Mouse (Mus musculus): Measurements from ENCODE around the gene Igfbp3. TPM values are rescaled to one million over a fixed set of nuclear protein-coding genes. Genes with fewer than 3 reads are reported as not detected.

Gene Igfbp3
- polyA plus RNA-seq, 1 experiment from 2014 or later = 24.0 TPM

DNA sequence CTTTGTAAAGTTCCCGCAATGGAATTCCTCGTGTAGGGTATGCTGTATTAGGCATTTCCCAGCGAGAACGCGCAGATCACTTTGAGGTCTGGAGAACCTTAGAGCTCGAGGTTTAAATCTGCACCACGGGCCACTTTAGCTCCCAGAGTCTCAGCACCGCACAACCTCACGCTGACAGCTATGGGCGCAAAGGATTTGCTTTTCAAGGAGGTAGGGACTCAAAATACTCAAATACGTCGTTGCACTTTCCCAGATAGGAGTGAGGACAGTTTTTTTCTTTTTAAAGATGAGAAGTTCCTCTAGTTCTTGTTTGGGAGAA is 578 bp upstream of the Igfbp3 start:
- Histone ChIP-seq H3K4me3 (ENCODE audit: low read length) (peak overlapping the region; percentile 64), H3K27ac (ENCODE audit: low read length) (no peak overlapping the region)

DNA sequence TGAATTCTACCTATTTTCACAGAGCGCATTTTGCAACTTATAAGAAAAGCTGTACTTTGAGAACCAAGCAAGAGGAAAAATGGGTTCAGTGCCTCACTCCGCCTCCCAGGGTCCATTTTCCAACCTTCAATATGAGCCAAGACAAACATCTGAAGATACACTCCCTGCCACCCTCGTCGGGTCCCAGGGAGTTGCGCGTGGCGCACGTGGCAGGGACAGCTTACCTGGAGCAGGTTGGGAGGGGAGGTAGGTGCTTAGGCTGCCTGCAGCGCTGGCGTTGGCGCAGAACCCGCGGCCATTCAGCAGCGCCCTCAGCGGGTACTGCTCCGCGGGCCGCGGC is 592 bp downstream of the Igfbp3 start:
- H3K4me3 ChIP-seq (ENCODE audit: low read length) = peak overlapping the region; percentile 64
- no peaks in the 10 kb centered on the region for H3K36me3 ChIP-seq (ENCODE audit: control insufficient read depth, insufficient read depth, low read length)
- peak overlapping the region; percentile 91 for H3K4me2 ChIP-seq (ENCODE audit: low read depth, low read length)
- 2% methylated on average over 19 of the region's 19 CpGs for WGBS
- H3K9me3 ChIP-seq (ENCODE audit: control insufficient read depth, low read length) = no peaks in the 10 kb centered on the region
- H3K27ac ChIP-seq (ENCODE audit: low read length) = no peak overlapping the region
- H3K27me3 ChIP-seq (replicated peaks; ENCODE audit: control insufficient read depth, insufficient read depth, low read length) = peaks cover 34% of the 10 kb centered on the region
- H3K9ac ChIP-seq (ENCODE audit: low read depth, low read length) = peak overlapping the region; percentile 64
- peaks cover 11% of the 10 kb centered on the region for H3K4me1 ChIP-seq (ENCODE audit: control insufficient read depth, insufficient read depth, low read length)
- ATAC-seq = no peak

More for the DNA sequence above, 578 bp upstream of the Igfbp3 start:
- no peak for ATAC-seq
- Histone ChIP-seq H3K9ac (ENCODE audit: low read depth, low read length) (no peak overlapping the region), H3K27me3 (replicated peaks; ENCODE audit: control insufficient read depth, insufficient read depth, low read length) (peaks cover 34% of the 10 kb centered on the region), H3K36me3 (ENCODE audit: control insufficient read depth, insufficient read depth, low read length) (no peaks in the 10 kb centered on the region), H3K9me3 (ENCODE audit: control insufficient read depth, low read length) (no peaks in the 10 kb centered on the region), H3K4me1 (ENCODE audit: control insufficient read depth, insufficient read depth, low read length) (peaks cover 11% of the 10 kb centered on the region), H3K4me2 (ENCODE audit: low read depth, low read length) (peak overlapping the region; percentile 91)
- WGBS = 2% methylated on average over 12 of the region's 12 CpGs

DNA sequence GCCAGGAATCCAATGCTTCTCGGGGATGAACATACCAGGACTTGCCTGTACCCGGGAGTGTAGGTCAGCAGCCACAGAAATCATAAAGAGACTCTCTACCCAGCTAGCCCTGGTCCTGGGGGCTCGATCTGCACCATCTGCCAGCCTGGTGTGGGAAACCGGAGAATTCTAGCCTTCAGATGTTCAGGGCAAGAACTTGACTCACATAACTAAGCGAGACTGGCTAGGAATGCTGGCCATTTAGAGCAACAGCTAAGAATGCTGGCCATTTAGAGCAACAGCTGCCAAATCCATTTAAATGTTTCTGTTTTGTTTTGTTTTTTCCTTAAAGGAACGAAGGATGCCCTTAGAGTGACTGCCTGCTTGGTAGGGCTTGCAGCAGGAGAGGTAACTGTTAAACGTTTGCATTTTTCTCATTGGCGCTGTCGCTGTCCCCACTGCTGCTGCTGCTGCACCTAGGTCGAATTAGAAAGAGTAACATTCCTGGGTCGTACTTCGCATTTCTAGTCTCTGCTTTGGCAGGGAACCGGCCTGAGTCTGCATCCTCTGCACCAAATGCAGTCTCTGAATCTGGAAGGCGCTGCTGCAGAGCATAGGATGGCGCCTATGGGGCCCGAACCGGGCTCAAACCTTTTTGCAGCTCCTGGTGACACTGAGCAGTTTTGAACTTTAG is 1.5 kb downstream of the Igfbp3 start:
- Histone ChIP-seq H3K27ac (ENCODE audit: low read length) (no peak overlapping the region), H3K27me3 (replicated peaks; ENCODE audit: control insufficient read depth, insufficient read depth, low read length) (peaks cover 34% of the 10 kb centered on the region), H3K9me3 (ENCODE audit: control insufficient read depth, low read length) (no peaks in the 10 kb centered on the region), H3K4me1 (ENCODE audit: control insufficient read depth, insufficient read depth, low read length) (peaks cover 11% of the 10 kb centered on the region), H3K4me2 (ENCODE audit: low read depth, low read length) (peak overlapping the region; percentile 91), H3K9ac (ENCODE audit: low read depth, low read length) (peak overlapping the region; percentile 64; the same call in 1 of the 2 replicates), H3K4me3 (ENCODE audit: low read length) (peak overlapping the region; percentile 64), H3K36me3 (ENCODE audit: control insufficient read depth, insufficient read depth, low read length) (no peaks in the 10 kb centered on the region)
- no peak for ATAC-seq
- WGBS = 17% methylated on average over 17 of the region's 17 CpGs

DNA sequence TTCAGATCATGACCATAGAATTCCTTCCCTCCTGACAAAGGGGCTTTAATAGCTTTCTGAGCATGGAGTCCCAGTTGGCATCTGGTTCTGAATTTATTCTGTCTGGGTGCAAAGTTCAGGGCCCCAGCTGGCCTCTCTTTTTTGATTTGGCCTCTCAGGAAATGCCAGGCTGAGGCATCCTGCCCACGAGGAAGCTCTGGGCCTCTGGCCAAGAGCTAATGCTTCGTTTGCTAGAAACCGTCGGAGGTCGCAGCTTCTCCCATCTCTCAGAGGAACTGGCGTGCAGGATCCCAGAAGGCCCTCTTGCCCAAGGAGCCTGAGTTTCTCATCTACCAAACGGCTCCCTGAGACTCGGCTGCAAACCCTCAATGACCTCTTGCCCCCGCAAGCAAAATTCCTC is 2.5 kb downstream of the Igfbp3 start:
- ATAC-seq = no peak
- no peak overlapping the region for H3K27ac ChIP-seq (ENCODE audit: low read length)
- peaks cover 34% of the 10 kb centered on the region for H3K27me3 ChIP-seq (replicated peaks; ENCODE audit: control insufficient read depth, insufficient read depth, low read length)
- no peak overlapping the region for H3K4me2 ChIP-seq (ENCODE audit: low read depth, low read length)
- peaks cover 11% of the 10 kb centered on the region for H3K4me1 ChIP-seq (ENCODE audit: control insufficient read depth, insufficient read depth, low read length)
- 17% methylated on average over 9 of the region's 9 CpGs for WGBS
- no peaks in the 10 kb centered on the region for H3K9me3 ChIP-seq (ENCODE audit: control insufficient read depth, low read length)
- no peak overlapping the region for H3K9ac ChIP-seq (ENCODE audit: low read depth, low read length)
- H3K36me3 ChIP-seq (ENCODE audit: control insufficient read depth, insufficient read depth, low read length) = no peaks in the 10 kb centered on the region
- peak overlapping the region; percentile 5; the same call in 1 of the 2 replicates for H3K4me3 ChIP-seq (ENCODE audit: low read length)

DNA sequence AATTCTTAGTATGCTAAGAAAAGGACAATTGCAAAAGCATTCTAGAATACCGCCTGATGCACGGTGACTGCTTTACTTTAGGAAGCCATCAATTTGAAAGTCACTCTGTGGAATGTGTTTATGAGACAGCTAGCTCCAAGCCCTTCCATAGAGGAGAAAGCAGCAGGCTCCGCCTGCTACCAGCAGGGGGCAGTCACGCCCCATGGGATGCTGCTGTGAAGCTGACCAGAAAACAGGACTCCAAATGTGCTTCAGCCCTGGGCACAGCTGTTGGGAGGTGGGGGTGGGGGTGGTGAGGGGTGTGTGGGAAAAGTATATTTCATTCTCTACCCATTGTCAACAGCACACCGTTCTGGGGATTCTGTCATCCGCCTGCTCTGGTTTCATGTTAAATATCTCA is 3.4 kb downstream of the Igfbp3 start:
- peaks cover 34% of the 10 kb centered on the region for H3K27me3 ChIP-seq (replicated peaks; ENCODE audit: control insufficient read depth, insufficient read depth, low read length)
- H3K4me3 ChIP-seq (ENCODE audit: low read length) = no peak overlapping the region
- H3K9me3 ChIP-seq (ENCODE audit: control insufficient read depth, low read length) = no peaks in the 10 kb centered on the region
- peak; percentile 51; the same call in 1 of the 2 replicates for ATAC-seq
- H3K36me3 ChIP-seq (ENCODE audit: control insufficient read depth, insufficient read depth, low read length) = no peaks in the 10 kb centered on the region
- no peak overlapping the region for H3K9ac ChIP-seq (ENCODE audit: low read depth, low read length)
- 9% methylated on average over 6 of the region's 6 CpGs for WGBS
- H3K4me2 ChIP-seq (ENCODE audit: low read depth, low read length) = no peak overlapping the region
- H3K4me1 ChIP-seq (ENCODE audit: control insufficient read depth, insufficient read depth, low read length) = peaks cover 11% of the 10 kb centered on the region
- no peak overlapping the region for H3K27ac ChIP-seq (ENCODE audit: low read length)

DNA sequence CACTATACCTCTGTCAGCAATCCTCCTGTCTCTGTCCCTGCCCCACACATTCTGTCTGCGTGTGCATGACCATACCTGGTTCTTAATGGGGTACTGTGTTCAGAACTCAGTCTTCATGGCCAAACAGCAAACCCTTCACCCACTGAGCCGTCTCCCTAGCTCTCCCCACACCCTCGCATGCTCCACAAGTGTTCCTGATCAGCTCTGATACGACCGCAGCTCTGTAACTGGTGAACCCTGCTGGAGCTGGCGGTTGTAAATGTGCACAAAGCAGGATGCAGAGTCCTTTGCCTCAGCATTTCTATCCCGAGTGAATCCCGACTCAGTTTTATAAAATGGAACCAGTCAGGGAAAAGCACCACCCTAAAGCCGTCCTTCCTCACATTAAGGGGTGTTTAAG is 9.9 kb downstream of the Igfbp3 start:
- H3K36me3 ChIP-seq (ENCODE audit: control insufficient read depth, insufficient read depth, low read length) = no peaks in the 10 kb centered on the region
- no peak overlapping the region for H3K4me3 ChIP-seq (ENCODE audit: low read length)
- 91% methylated on average over 9 of the region's 9 CpGs for WGBS
- ATAC-seq = no peak
- no peak overlapping the region for H3K27ac ChIP-seq (ENCODE audit: low read length)
- H3K4me1 ChIP-seq (ENCODE audit: control insufficient read depth, insufficient read depth, low read length) = no peaks in the 10 kb centered on the region
- no peaks in the 10 kb centered on the region for H3K9me3 ChIP-seq (ENCODE audit: control insufficient read depth, low read length)
- H3K4me2 ChIP-seq (ENCODE audit: low read depth, low read length) = no peak overlapping the region
- H3K27me3 ChIP-seq (replicated peaks; ENCODE audit: control insufficient read depth, insufficient read depth, low read length) = no peaks in the 10 kb centered on the region
- H3K9ac ChIP-seq (ENCODE audit: low read depth, low read length) = no peak overlapping the region

DNA sequence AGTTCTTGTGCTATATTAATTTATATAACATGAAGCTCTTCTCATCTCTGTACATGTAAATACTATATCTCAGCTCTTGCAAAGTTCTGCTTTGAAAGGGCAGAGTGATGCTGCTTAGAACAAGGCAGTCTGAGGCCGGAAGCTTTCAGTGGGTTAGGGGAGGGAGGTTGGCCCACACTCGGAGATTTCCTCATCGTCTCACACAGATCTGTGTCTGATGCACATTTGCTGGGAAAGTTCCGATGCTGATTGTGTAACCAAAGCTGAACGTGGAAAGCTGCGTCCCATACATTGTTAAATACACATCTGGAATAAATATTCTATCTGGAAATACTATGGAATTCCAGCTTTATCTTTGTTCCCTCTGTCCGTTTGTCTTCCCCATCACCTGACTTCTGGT is 11.5 kb downstream of the Igfbp3 start:
- Histone ChIP-seq H3K4me2 (ENCODE audit: low read depth, low read length) (no peak overlapping the region), H3K27me3 (replicated peaks; ENCODE audit: control insufficient read depth, insufficient read depth, low read length) (no peaks in the 10 kb centered on the region), H3K4me3 (ENCODE audit: low read length) (no peak overlapping the region), H3K9ac (ENCODE audit: low read depth, low read length) (no peak overlapping the region), H3K4me1 (ENCODE audit: control insufficient read depth, insufficient read depth, low read length) (peaks cover 4% of the 10 kb centered on the region; the same call in 1 of the 2 replicates), H3K27ac (ENCODE audit: low read length) (no peak overlapping the region), H3K36me3 (ENCODE audit: control insufficient read depth, insufficient read depth, low read length) (no peaks in the 10 kb centered on the region), H3K9me3 (ENCODE audit: control insufficient read depth, low read length) (no peaks in the 10 kb centered on the region)
- ATAC-seq = no peak
- WGBS = 72% methylated on average over 7 of the region's 7 CpGs

DNA sequence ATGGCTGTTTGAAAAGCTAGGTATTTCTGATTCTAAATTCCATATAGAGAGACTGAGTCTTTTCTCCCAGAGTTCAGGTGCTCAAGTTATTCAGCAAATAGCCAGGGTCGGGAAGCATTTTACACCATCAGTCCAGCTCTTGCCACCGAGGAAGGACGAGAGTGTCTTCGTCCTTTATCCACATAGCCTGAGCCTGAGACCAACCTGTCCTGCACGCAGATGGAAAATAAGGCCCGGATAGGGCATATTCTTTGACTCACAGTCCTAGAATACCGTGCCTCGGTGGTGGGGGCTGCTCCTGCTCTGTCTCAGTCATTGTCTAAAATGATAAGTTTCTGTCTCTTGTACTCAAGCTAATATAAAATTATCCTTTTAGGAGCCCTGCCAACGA is 13.3 kb downstream of the Igfbp3 start:
- no peaks in the 10 kb centered on the region for H3K27me3 ChIP-seq (replicated peaks; ENCODE audit: control insufficient read depth, insufficient read depth, low read length)
- H3K9me3 ChIP-seq (ENCODE audit: control insufficient read depth, low read length) = no peaks in the 10 kb centered on the region
- H3K4me2 ChIP-seq (ENCODE audit: low read depth, low read length) = no peak overlapping the region
- peaks cover 6% of the 10 kb centered on the region; the same call in 1 of the 2 replicates for H3K4me1 ChIP-seq (ENCODE audit: control insufficient read depth, insufficient read depth, low read length)
- ATAC-seq = no peak
- WGBS = 80% methylated on average over 9 of the region's 9 CpGs
- H3K36me3 ChIP-seq (ENCODE audit: control insufficient read depth, insufficient read depth, low read length) = no peaks in the 10 kb centered on the region
- H3K9ac ChIP-seq (ENCODE audit: low read depth, low read length) = no peak overlapping the region
- no peak overlapping the region for H3K27ac ChIP-seq (ENCODE audit: low read length)
- no peak overlapping the region for H3K4me3 ChIP-seq (ENCODE audit: low read length)

DNA sequence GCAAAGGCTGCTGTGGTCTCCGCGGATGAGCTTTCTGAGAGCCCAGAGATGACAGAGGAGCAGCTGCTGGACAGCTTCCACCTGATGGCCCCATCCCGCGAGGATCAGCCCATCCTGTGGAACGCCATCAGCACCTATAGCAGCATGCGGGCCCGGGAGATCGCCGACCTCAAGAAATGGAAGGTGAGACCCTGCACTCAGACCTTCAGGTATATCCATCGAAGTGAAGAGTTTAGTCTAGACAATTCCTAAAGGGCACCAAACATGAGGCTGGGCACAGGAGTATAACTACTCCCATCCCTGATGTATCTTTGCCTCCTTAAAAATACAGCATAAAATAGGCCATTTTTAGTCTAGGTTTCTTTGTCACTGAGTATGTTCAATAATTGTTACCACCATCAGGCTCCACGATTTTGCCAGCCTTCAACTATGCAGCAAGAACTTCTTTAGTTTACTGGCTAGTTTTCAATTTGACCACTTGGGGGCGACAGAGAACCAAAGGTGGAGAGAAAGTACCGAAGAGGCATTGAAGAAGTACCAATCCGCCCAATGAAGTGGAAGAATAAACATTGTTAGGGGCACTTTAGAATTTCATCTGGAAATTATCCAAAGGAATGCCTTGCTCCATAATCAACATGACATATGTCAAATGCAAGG is 13.9 kb downstream of the Igfbp3 start:
- Histone ChIP-seq H3K27ac (ENCODE audit: low read length) (no peak overlapping the region), H3K4me3 (ENCODE audit: low read length) (no peak overlapping the region), H3K9me3 (ENCODE audit: control insufficient read depth, low read length) (no peaks in the 10 kb centered on the region), H3K4me1 (ENCODE audit: control insufficient read depth, insufficient read depth, low read length) (peaks cover 6% of the 10 kb centered on the region; the same call in 1 of the 2 replicates), H3K9ac (ENCODE audit: low read depth, low read length) (no peak overlapping the region), H3K27me3 (replicated peaks; ENCODE audit: control insufficient read depth, insufficient read depth, low read length) (no peaks in the 10 kb centered on the region), H3K4me2 (ENCODE audit: low read depth, low read length) (no peak overlapping the region), H3K36me3 (ENCODE audit: control insufficient read depth, insufficient read depth, low read length) (no peaks in the 10 kb centered on the region)
- ATAC-seq = no peak
- 50% methylated on average over 14 of the region's 14 CpGs for WGBS
